Mouse (Mus musculus) CD8-positive naive resting alpha-beta T cell, adult 2 months (primary cell): Measurements from ENCODE around the gene Dnajb8.

Experiments
- DNase-seq, 2 experiments: peaks; one replicate each; pipeline ENCODE4 v3.0.0; 2022; ENCODE audit warnings: low read depth in 2 of 2, low spot score in 2 of 2

The Dnajb8 gene

DNA sequence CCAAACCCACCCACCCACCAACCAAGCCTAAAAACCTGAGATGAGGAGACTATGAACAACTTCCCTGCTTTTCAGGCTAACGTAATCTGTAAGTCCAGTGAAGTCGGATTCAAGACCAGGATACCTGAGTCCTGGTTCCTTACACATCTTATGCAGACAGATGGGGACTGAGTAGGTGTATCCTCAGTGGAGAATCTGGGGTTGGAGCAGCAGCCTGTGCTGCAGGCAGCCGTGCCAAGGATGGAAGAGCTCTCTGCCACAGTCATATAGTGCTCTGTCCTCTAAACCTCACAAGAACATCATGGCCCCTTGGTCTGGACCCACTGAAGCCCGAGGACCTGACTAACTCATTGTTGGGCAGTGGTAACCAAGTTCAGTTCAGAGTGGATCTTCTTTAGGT, 55.2 kb downstream of the Dnajb8 start:
- no peak for DNase-seq

DNA sequence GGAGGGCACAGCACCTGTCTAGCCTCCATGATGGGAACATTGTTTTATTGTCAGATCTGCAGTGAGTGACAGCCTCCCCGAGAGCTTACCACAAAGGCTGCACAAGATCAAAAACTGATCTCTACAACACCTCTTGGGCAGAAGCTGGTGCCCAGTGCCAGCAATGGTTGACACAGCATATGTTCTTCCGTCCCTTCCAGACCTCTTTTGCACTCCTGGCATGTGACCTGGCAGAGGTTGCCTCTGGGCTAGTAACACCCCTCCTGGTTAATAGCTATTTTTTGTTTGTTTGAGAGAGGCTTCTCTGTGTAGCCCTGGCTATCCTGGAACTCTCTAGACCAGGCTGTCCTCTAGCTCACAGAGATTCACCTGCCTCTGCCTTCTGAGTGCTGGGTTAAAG, 56.1 kb downstream of the Dnajb8 start:
- no peak for DNase-seq

DNA sequence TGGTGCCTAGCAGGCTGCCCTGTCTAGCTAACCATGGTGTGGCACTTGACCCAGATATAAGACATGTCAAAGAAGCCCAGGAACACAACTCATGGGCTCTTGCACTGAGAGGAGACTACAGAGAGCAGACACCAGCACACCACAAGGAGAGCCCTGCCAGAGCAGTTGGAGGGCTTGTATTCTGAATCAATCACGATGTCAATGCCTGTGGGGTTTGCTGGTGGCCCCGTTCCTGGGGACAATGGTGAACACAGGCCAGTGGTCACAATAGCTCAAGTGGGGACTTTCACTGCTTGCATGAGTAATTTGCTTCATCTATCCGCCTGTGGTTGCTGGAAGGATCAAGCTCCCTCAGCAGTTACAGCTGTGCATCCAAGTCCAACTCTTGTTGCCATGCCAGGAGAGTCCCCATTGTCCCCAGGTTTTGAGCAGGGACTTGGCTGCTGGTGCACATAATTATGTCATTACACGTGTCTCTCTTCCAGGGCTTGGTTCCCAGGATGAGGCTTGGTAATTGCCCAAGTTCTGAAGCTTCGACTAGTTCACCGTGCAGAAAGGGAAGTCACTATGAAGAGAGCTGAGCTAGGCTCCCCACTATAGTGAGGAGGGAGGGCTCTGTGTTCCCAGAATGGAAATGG, 68.2 kb downstream of the Dnajb8 start:
- DNase-seq, result no peak

DNA sequence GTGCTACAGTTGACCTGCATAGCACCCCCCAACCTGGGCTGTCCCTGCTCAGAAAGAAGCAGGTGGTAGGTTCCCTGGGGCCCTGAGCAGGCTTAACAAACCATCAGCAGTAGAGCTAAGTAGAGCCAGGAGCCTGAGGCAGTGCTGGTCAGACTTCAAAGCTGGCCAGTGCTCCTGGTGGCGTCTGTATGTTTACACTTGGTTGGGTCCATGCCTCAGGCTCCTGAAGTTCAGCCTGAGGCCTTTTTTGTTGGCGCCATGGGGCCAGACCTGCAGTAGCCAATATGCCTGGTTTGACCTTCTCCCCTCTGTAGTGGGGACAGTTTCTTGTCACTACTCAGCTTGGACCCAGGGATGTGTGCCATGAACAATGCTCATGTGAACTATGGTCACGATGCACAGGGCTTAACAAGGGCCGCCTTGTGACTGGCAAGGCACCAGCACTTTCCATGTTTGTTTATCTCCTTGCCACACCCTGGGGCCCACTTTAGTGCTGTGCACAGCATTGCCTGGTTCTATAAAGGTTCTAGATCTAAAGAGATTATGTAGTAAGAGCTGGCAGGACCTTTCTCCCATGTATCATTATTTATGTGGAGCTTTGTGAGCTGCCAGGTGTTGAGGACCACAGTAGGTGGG, 70.3 kb downstream of the Dnajb8 start:
- no peak for DNase-seq

DNA sequence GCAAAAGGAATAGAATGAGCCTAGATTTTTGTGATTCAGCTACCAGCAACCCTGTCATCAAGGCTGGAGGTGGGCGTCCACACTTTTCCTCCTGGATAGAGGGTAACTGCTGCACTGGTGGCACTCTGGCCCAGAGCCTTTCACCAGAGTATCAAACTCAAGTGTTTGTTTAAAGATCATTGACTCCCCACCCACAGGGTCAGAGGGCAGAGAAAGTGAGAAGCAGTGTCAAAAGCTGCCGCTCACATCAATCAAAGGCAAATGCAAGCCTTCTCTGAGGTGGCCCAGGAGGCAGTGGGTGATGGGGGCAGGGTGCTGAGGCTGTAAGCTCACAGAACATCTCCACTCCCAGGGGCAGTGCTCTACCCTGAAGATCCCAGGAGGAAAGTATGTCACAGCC, 77.4 kb downstream of the Dnajb8 start:
- no peak for DNase-seq

DNA sequence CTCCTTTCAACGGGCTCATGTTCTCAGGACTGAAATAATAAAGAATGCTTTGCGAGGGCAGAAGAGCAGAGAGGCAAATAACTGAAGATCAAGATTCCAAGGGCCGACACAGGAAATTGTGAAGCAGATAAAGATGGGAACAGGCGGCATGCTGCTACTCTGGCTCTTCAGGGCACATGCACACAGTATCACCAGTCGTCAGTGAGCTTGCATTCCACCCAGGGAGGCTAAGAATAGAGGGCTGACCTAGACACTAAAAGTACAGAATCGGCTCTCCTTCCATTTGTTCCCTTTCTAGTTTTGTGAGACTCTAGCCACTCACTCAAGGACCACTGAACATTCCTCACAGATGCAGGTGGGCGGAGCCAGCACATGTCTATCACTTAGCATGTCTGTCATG, 79.2 kb downstream of the Dnajb8 start:
- DNase-seq, result no peak
